ENCODE assay signal across 9 mouse cellular contexts in genomic region chr7:28596436-28597276, GRCm38 (mm10). TPM values are rescaled to one million over a fixed set of nuclear protein-coding genes. Genes with fewer than 3 reads are reported as not detected.
DNase-seq lines count a peak whose midpoint lies in the region; ATAC-seq lines count a peak whose summit lies in the region.
"Had no signal": no experiment of that assay in that cellular context is flagged by ENCODE, and none has a peak within 500 bp of the region (broad histone marks: within the 10 kb centered on the region; RNA-seq: fewer than 3 reads in every experiment).

No protein-coding gene starts in this region.

- no peaks in the 10 kb centered on the region for H3K27me3 ChIP-seq in heart, embryonic 12.5 days (replicated peaks)
- H3K27me3 ChIP-seq in limb, embryonic 10.5 days (ENCODE audit: low read depth, poor library complexity, severe bottlenecking): no peaks in the 10 kb centered on the region
- no peaks in the 10 kb centered on the region for H3K27me3 ChIP-seq in midbrain, embryonic 10.5 days (ENCODE audit: low read depth, poor library complexity, severe bottlenecking)

- H3K4me3 ChIP-seq in heart, embryonic 12.5 days: peak overlapping the region; percentile 84
- H3K4me3 ChIP-seq in limb, embryonic 10.5 days: peak overlapping the region; percentile 80
- peak overlapping the region; percentile 72 for H3K4me3 ChIP-seq in midbrain, embryonic 10.5 days

- WGBS in heart, embryonic 12.5 days: 38% methylated on average over 20 of the region's 20 CpGs
- 41% methylated on average over 20 of the region's 20 CpGs for WGBS in limb, embryonic 10.5 days
- 44% methylated on average over 20 of the region's 20 CpGs for WGBS in midbrain, embryonic 10.5 days

- peak overlapping the region; percentile 84 for H3K4me2 ChIP-seq in heart, embryonic 12.5 days

- DNase-seq in heart, postnatal 14 days: no peak
- DNase-seq in adrenal gland, postnatal 36 days: peak; percentile 77 to 80
- DNase-seq in limb, embryonic 10.5 days (ENCODE audit: low spot score): peak; percentile 50
- DNase-seq in midbrain, embryonic 10.5 days (ENCODE audit: low spot score): peak; percentile 32
- peak; percentile 71 for DNase-seq in testis, postnatal 14 days (ENCODE audit: low spot score)
- DNase-seq in frontal cortex, postnatal 25 days (ENCODE audit: low spot score in 2 of 2): no peak

- peak overlapping the region; percentile 79 for H3K9ac ChIP-seq in heart, embryonic 12.5 days

- peaks cover 56% of the 10 kb centered on the region for H3K4me1 ChIP-seq in heart, embryonic 12.5 days (replicated peaks)
- peaks cover 46% of the 10 kb centered on the region for H3K4me1 ChIP-seq in limb, embryonic 10.5 days
- H3K4me1 ChIP-seq in midbrain, embryonic 10.5 days: peaks cover 66% of the 10 kb centered on the region

- peak overlapping the region; percentile 72; the same call in 1 of the 2 replicates for H3K27ac ChIP-seq in heart, embryonic 12.5 days (ENCODE audit: poor library complexity, severe bottlenecking)
- peak overlapping the region; percentile 92 for H3K27ac ChIP-seq in limb, embryonic 10.5 days
- peak overlapping the region; percentile 93 for H3K27ac ChIP-seq in midbrain, embryonic 10.5 days (replicated peaks)

- peak; percentile 78 for ATAC-seq in heart, embryonic 12.5 days (ENCODE audit: insufficient number of reproducible peaks, low FRiP score)
- ATAC-seq in granulocyte monocyte progenitor cell, adult 5-6 weeks (replicated peaks; ENCODE audit: poor library complexity, severe bottlenecking): peak; percentile 16; the same call in 1 of the 2 replicates

- H3K9me3 ChIP-seq in heart, embryonic 12.5 days (replicated peaks): no peaks in the 10 kb centered on the region
- no peaks in the 10 kb centered on the region for H3K9me3 ChIP-seq in limb, embryonic 10.5 days (replicated peaks)
- no peaks in the 10 kb centered on the region for H3K9me3 ChIP-seq in midbrain, embryonic 10.5 days (replicated peaks)

- no peaks in the 10 kb centered on the region for H3K36me3 ChIP-seq in heart, embryonic 12.5 days
- peaks cover 14% of the 10 kb centered on the region for H3K36me3 ChIP-seq in limb, embryonic 10.5 days
- H3K36me3 ChIP-seq in midbrain, embryonic 10.5 days: peaks cover 8% of the 10 kb centered on the region

- intact Hi-C loops in heart, postnatal 14 days (cut with DNase I): no loop called here

RNA-seq across cellular contexts. Expression of gene Samd4b, which starts 1.3 kb away (rescaled TPM):
- polyA plus RNA-seq in heart, embryonic 12.5 days (2016; fragmentation: Nextera tagmentation; extraction: Ambion mirVana): 29.0 and 29.5 TPM in 2 replicates
- 10 to 100 TPM; 32.1 to 32.4 TPM for total RNA-seq in heart, postnatal 14 days (2021)
- total RNA-seq in adrenal gland, postnatal 36 days (2021): 10 to 100 TPM; 62.5 to 69.8 TPM
- 17.5 and 25.0 TPM in 2 replicates for total RNA-seq in granulocyte monocyte progenitor cell, adult 5-6 weeks (2014; fragmentation: Nextera tagmentation)
- 3.4 and 3.9 TPM in 2 replicates for total RNA-seq in granulocyte monocyte progenitor cell, adult 5-6 weeks (2017)
- polyA plus RNA-seq in limb, embryonic 10.5 days (2016; fragmentation: Nextera tagmentation; extraction: Ambion mirVana): 38.2 and 40.2 TPM in 2 replicates
- polyA plus RNA-seq in midbrain, embryonic 10.5 days (2016; fragmentation: Nextera tagmentation; extraction: Ambion mirVana): 29.2 and 30.5 TPM in 2 replicates

RNA-seq across cellular contexts. Expression of gene Pak4, which starts 1.3 kb away (rescaled TPM):
- 32.7 TPM in 2 replicates for polyA plus RNA-seq in heart, embryonic 12.5 days (2016; fragmentation: Nextera tagmentation; extraction: Ambion mirVana)
- total RNA-seq in heart, postnatal 14 days (2021): 1 to 10 TPM; 8.5 to 9.9 TPM
- total RNA-seq in adrenal gland, postnatal 36 days (2021): 10 to 100 TPM; 28.0 to 30.0 TPM
- total RNA-seq in granulocyte monocyte progenitor cell, adult 5-6 weeks (2014; fragmentation: Nextera tagmentation): 3.2 and 3.7 TPM in 2 replicates
- 3.4 and 6.4 TPM in 2 replicates for total RNA-seq in granulocyte monocyte progenitor cell, adult 5-6 weeks (2017)
- polyA plus RNA-seq in limb, embryonic 10.5 days (2016; fragmentation: Nextera tagmentation; extraction: Ambion mirVana): 64.9 and 69.8 TPM in 2 replicates
- polyA plus RNA-seq in midbrain, embryonic 10.5 days (2016; fragmentation: Nextera tagmentation; extraction: Ambion mirVana): 60.9 and 66.4 TPM in 2 replicates

RNA-seq across cellular contexts. Expression of gene Acp7, which starts 34.5 kb away (rescaled TPM):
- polyA plus RNA-seq in heart, embryonic 12.5 days (2016; fragmentation: Nextera tagmentation; extraction: Ambion mirVana): not detected in 2 replicates
- not detected for total RNA-seq in heart, postnatal 14 days (2021)
- total RNA-seq in adrenal gland, postnatal 36 days (2021): not detected
- total RNA-seq in granulocyte monocyte progenitor cell, adult 5-6 weeks (2014; fragmentation: Nextera tagmentation): not detected in 2 replicates
- total RNA-seq in granulocyte monocyte progenitor cell, adult 5-6 weeks (2017): not detected in 2 replicates
- not detected in 2 replicates for polyA plus RNA-seq in limb, embryonic 10.5 days (2016; fragmentation: Nextera tagmentation; extraction: Ambion mirVana)
- polyA plus RNA-seq in midbrain, embryonic 10.5 days (2016; fragmentation: Nextera tagmentation; extraction: Ambion mirVana): not detected in 2 replicates
- total RNA-seq: adrenal gland, postnatal 4 days had no signal

RNA-seq across cellular contexts. Expression of gene Nccrp1, which starts 49.6 kb away (rescaled TPM):
- polyA plus RNA-seq in heart, embryonic 12.5 days (2016; fragmentation: Nextera tagmentation; extraction: Ambion mirVana): not detected in 2 replicates
- total RNA-seq in heart, postnatal 14 days (2021): not detected
- total RNA-seq in adrenal gland, postnatal 36 days (2021): under 1 TPM in 1 of 2 experiments, not detected in 1; 0.20 TPM
- not detected in 2 replicates for total RNA-seq in granulocyte monocyte progenitor cell, adult 5-6 weeks (2014; fragmentation: Nextera tagmentation)
- total RNA-seq in granulocyte monocyte progenitor cell, adult 5-6 weeks (2017): not detected in 2 replicates
- not detected in 2 replicates for polyA plus RNA-seq in limb, embryonic 10.5 days (2016; fragmentation: Nextera tagmentation; extraction: Ambion mirVana)
- polyA plus RNA-seq in midbrain, embryonic 10.5 days (2016; fragmentation: Nextera tagmentation; extraction: Ambion mirVana): 0.14 and 0.20 TPM in 2 replicates
- total RNA-seq: adrenal gland, postnatal 4 days had no signal

RNA-seq across cellular contexts. Expression of gene Sycn, which starts 56.0 kb away (rescaled TPM):
- polyA plus RNA-seq in heart, embryonic 12.5 days (2016; fragmentation: Nextera tagmentation; extraction: Ambion mirVana): not detected in 2 replicates
- total RNA-seq in heart, postnatal 14 days (2021): not detected
- not detected for total RNA-seq in adrenal gland, postnatal 36 days (2021)
- total RNA-seq in granulocyte monocyte progenitor cell, adult 5-6 weeks (2014; fragmentation: Nextera tagmentation): not detected in 2 replicates
- not detected in 2 replicates for total RNA-seq in granulocyte monocyte progenitor cell, adult 5-6 weeks (2017)
- polyA plus RNA-seq in limb, embryonic 10.5 days (2016; fragmentation: Nextera tagmentation; extraction: Ambion mirVana): not detected in 2 replicates
- polyA plus RNA-seq in midbrain, embryonic 10.5 days (2016; fragmentation: Nextera tagmentation; extraction: Ambion mirVana): not detected in 2 replicates

Comparison
In these comparisons a context has a peak if more than half of its experiments do, and no peak if none do; other contexts are left out.
1. DNase-seq: peak in adrenal gland, postnatal 36 days (2 of 2), limb, embryonic 10.5 days (single experiment), midbrain, embryonic 10.5 days (single experiment) and testis, postnatal 14 days (single experiment); none in heart, postnatal 14 days (0 of 2) and frontal cortex, postnatal 25 days (0 of 2).
2. Peak in every context shown above with its lines, with median percentiles within 50 percentile points of each other: H3K27ac ChIP-seq and H3K4me3 ChIP-seq.